In the genomic region with DNA sequence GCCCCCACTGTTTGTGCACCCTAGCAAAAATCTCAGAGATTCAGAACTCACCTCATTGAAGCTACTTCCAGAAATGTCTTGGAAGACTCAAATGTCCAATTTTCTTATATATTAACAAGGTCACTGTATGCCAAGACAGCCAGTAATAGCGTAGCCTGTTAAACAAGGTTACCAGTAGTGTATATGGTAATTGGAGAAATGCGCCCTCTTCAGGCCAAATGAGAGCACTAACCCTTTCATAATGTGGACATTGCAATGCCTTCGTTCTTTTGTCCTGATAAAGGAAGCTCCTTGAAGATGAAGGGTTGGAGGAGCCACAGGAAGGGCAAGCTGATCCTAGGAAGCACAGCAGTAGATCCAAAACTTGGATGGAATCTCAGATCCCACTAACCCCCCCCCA, we compare ENCODE assay signal across 10 mouse cellular contexts. TPM values are rescaled to one million over a fixed set of nuclear protein-coding genes. Genes with fewer than 3 reads are reported as not detected.
DNase-seq lines count a peak whose midpoint lies in the region; ATAC-seq and TF ChIP-seq lines count a peak whose summit lies in the region.
"Had no signal": no experiment of that assay in that cellular context is flagged by ENCODE, and none has a peak within 500 bp of the region (broad histone marks: within the 10 kb centered on the region; RNA-seq: fewer than 3 reads in every experiment).

No protein-coding gene starts in this region.

- H3K4me1 ChIP-seq in hindbrain, postnatal 0 days (ENCODE audit: insufficient read depth, low read length): no peaks in the 10 kb centered on the region
- H3K4me1 ChIP-seq in hindbrain, embryonic 14.5 days (replicated peaks; ENCODE audit: control insufficient read depth, insufficient read depth, low read length): no peaks in the 10 kb centered on the region
- no peaks in the 10 kb centered on the region for H3K4me1 ChIP-seq in thymus, adult 2 months (replicated peaks; ENCODE audit: control insufficient read depth, insufficient read depth, low read length)
- no peaks in the 10 kb centered on the region for H3K4me1 ChIP-seq in neural tube, embryonic 15.5 days
- H3K4me1 ChIP-seq: embryonic facial prominence, embryonic 12.5 days had no signal

- H3K36me3 ChIP-seq in hindbrain, postnatal 0 days (ENCODE audit: insufficient read depth, low read length): no peaks in the 10 kb centered on the region
- H3K36me3 ChIP-seq in hindbrain, embryonic 14.5 days (replicated peaks; ENCODE audit: control insufficient read depth, insufficient read depth): no peaks in the 10 kb centered on the region
- no peaks in the 10 kb centered on the region for H3K36me3 ChIP-seq in thymus, adult 2 months (ENCODE audit: control insufficient read depth, insufficient read depth, low read length)
- H3K36me3 ChIP-seq in splenic B cell, adult 2 months (ENCODE audit: control insufficient read depth, insufficient read depth, low read length, poor library complexity, severe bottlenecking): no peaks in the 10 kb centered on the region
- no peaks in the 10 kb centered on the region for H3K36me3 ChIP-seq in neural tube, embryonic 15.5 days
- H3K36me3 ChIP-seq: embryonic facial prominence, embryonic 12.5 days had no signal

- TF ChIP-seq POLR2A in thymus, adult 2 months (IDR thresholded peaks at IDR 0.05; ENCODE audit: control insufficient read depth, extremely low read depth, insufficient read depth, low read length, poor library complexity): no peak

- DNase-seq in hindbrain, postnatal 0 days (ENCODE audit: low spot score): peak; percentile 69
- no peak for DNase-seq in hindbrain, embryonic 14.5 days (ENCODE audit: low spot score)
- peak; percentile 4 for DNase-seq in thymus, postnatal 0 days (ENCODE audit: low spot score)
- DNase-seq in thymus, adult 2 months: no peak
- DNase-seq in cerebellum, adult 9-10 months: peak; percentile 66
- DNase-seq in splenic B cell, adult 2 months (ENCODE audit: low read depth, low spot score): peak; percentile 73
- no peak for DNase-seq in adrenal gland, postnatal 36 days
- DNase-seq: gastrocnemius, postnatal 36 days had no signal

- H3K27ac ChIP-seq in hindbrain, postnatal 0 days: no peak overlapping the region
- H3K27ac ChIP-seq in hindbrain, embryonic 14.5 days: no peak overlapping the region
- H3K27ac ChIP-seq in thymus, adult 2 months (ENCODE audit: control insufficient read depth, insufficient read depth, low read length): no peak overlapping the region
- no peak overlapping the region for H3K27ac ChIP-seq in neural tube, embryonic 15.5 days (replicated peaks)
- H3K27ac ChIP-seq: embryonic facial prominence, embryonic 12.5 days had no signal

- no peak overlapping the region for H3K4me3 ChIP-seq in hindbrain, postnatal 0 days (ENCODE audit: low read length)
- no peak overlapping the region for H3K4me3 ChIP-seq in hindbrain, embryonic 14.5 days (replicated peaks; ENCODE audit: low read length)
- H3K4me3 ChIP-seq in thymus, adult 2 months (ENCODE audit: control insufficient read depth, insufficient read depth, low read length): no peak overlapping the region
- H3K4me3 ChIP-seq in neural tube, embryonic 15.5 days (replicated peaks): no peak overlapping the region
- H3K4me3 ChIP-seq: embryonic facial prominence, embryonic 12.5 days had no signal

- 44% methylated on average over 3 of the region's 3 CpGs for WGBS in hindbrain, postnatal 0 days
- 43% methylated on average over 3 of the region's 3 CpGs for WGBS in hindbrain, embryonic 14.5 days
- WGBS in thymus, adult 2 months: 31% methylated on average over 3 of the region's 3 CpGs
- whole genome bisulfite sequencing in neural tube, embryonic 15.5 days: 35% methylated on average over 3 of the region's 3 CpGs

- peak; percentile 65 for TF ChIP-seq CTCF in hindbrain, postnatal 0 days (IDR thresholded peaks at IDR 0.05; ENCODE audit: low read depth)
- TF ChIP-seq CTCF in thymus, adult 2 months (IDR thresholded peaks at IDR 0.05; ENCODE audit: borderline replicate concordance, control insufficient read depth, extremely low read depth, insufficient read depth, low read length, poor library complexity): no peak

- no peak for ATAC-seq in hindbrain, postnatal 0 days
- ATAC-seq in hindbrain, embryonic 14.5 days (ENCODE audit: low FRiP score): no peak
- no peak for ATAC-seq in neural tube, embryonic 15.5 days (ENCODE audit: low FRiP score)

- H3K9ac ChIP-seq in hindbrain, postnatal 0 days (replicated peaks; ENCODE audit: low read length): no peak overlapping the region
- no peak overlapping the region for H3K9ac ChIP-seq in hindbrain, embryonic 14.5 days
- H3K9ac ChIP-seq in neural tube, embryonic 15.5 days (replicated peaks): no peak overlapping the region
- H3K9ac ChIP-seq: embryonic facial prominence, embryonic 12.5 days had no signal

- H3K9me3 ChIP-seq in hindbrain, postnatal 0 days (ENCODE audit: low read length): no peaks in the 10 kb centered on the region
- no peaks in the 10 kb centered on the region for H3K9me3 ChIP-seq in hindbrain, embryonic 14.5 days (ENCODE audit: control insufficient read depth, low read length)
- H3K9me3 ChIP-seq in neural tube, embryonic 15.5 days (replicated peaks): no peaks in the 10 kb centered on the region
- H3K9me3 ChIP-seq: embryonic facial prominence, embryonic 12.5 days had no signal

- no peak overlapping the region for H3K4me2 ChIP-seq in hindbrain, postnatal 0 days (ENCODE audit: low read depth, low read length)
- H3K4me2 ChIP-seq in hindbrain, embryonic 14.5 days (replicated peaks): no peak overlapping the region
- H3K4me2 ChIP-seq in neural tube, embryonic 15.5 days: no peak overlapping the region
- H3K4me2 ChIP-seq: embryonic facial prominence, embryonic 12.5 days had no signal

- no peaks in the 10 kb centered on the region for H3K27me3 ChIP-seq in hindbrain, postnatal 0 days (ENCODE audit: insufficient read depth, low read length)
- H3K27me3 ChIP-seq in hindbrain, embryonic 14.5 days (ENCODE audit: control insufficient read depth, insufficient read depth, low read length): no peaks in the 10 kb centered on the region
- no peaks in the 10 kb centered on the region for H3K27me3 ChIP-seq in thymus, adult 2 months (ENCODE audit: control insufficient read depth, insufficient read depth, low read length)
- no peaks in the 10 kb centered on the region for H3K27me3 ChIP-seq in splenic B cell, adult 2 months (ENCODE audit: control insufficient read depth, insufficient read depth, low read length, poor library complexity, severe bottlenecking)
- H3K27me3 ChIP-seq in neural tube, embryonic 15.5 days (replicated peaks): no peaks in the 10 kb centered on the region
- H3K27me3 ChIP-seq: embryonic facial prominence, embryonic 12.5 days had no signal

RNA-seq across cellular contexts. Expression of a gene that starts 7.2 kb away (rescaled TPM):
- 28.1 and 39.9 TPM in 2 replicates for total RNA-seq in hindbrain, postnatal 0 days (2014; rRNA removed)
- 31.5 and 32.2 TPM in 2 replicates for polyA plus RNA-seq in hindbrain, postnatal 0 days (2015; fragmentation: Nextera tagmentation; extraction: Ambion mirVana)
- polyA plus RNA-seq in hindbrain, embryonic 14.5 days (2014; fragmentation: Nextera tagmentation; extraction: Ambion mirVana): 39.7 and 48.1 TPM in 2 replicates
- polyA plus RNA-seq in thymus, postnatal 0 days (2015; fragmentation: Nextera tagmentation; extraction: Ambion mirVana): 0.10 and 0.18 TPM in 2 replicates
- polyA plus RNA-seq in thymus, adult 2 months (2012; rRNA removed): 0.04 and 0.12 TPM in 2 replicates
- polyA plus RNA-seq in neural tube, embryonic 15.5 days (2015; fragmentation: Nextera tagmentation; extraction: Ambion mirVana): 30.0 and 31.5 TPM in 2 replicates
- under 1 TPM; 0.03 to 0.10 TPM for total RNA-seq in adrenal gland, postnatal 36 days (2021)
- total RNA-seq: gastrocnemius, postnatal 36 days had no signal

RNA-seq across cellular contexts. Expression of a gene that starts 42.7 kb away (rescaled TPM):
- total RNA-seq in hindbrain, postnatal 0 days (2014; rRNA removed): 28.7 and 34.0 TPM in 2 replicates
- 35.0 and 37.7 TPM in 2 replicates for polyA plus RNA-seq in hindbrain, postnatal 0 days (2015; fragmentation: Nextera tagmentation; extraction: Ambion mirVana)
- polyA plus RNA-seq in hindbrain, embryonic 14.5 days (2014; fragmentation: Nextera tagmentation; extraction: Ambion mirVana): 29.3 and 29.9 TPM in 2 replicates
- 4.7 and 5.6 TPM in 2 replicates for polyA plus RNA-seq in thymus, postnatal 0 days (2015; fragmentation: Nextera tagmentation; extraction: Ambion mirVana)
- 1.9 and 2.6 TPM in 2 replicates for polyA plus RNA-seq in thymus, adult 2 months (2012; rRNA removed)
- 29.4 and 34.9 TPM in 2 replicates for polyA plus RNA-seq in neural tube, embryonic 15.5 days (2015; fragmentation: Nextera tagmentation; extraction: Ambion mirVana)
- 1 to 10 TPM; 8.4 to 9.8 TPM for total RNA-seq in adrenal gland, postnatal 36 days (2021)

Comparison
In these comparisons a context has a peak if more than half of its experiments do, and no peak if none do; other contexts are left out.
1. DNase-seq: peak in hindbrain, postnatal 0 days (single experiment), thymus, postnatal 0 days (single experiment), cerebellum, adult 9-10 months (single experiment) and splenic B cell, adult 2 months (single experiment); none in hindbrain, embryonic 14.5 days (single experiment), thymus, adult 2 months (single experiment) and adrenal gland, postnatal 36 days (0 of 2).
2. RNA of a gene that starts 7.2 kb away (polyA plus RNA-seq): 39.7 to 48.1 TPM in hindbrain, embryonic 14.5 days, 31.5 to 32.2 TPM in hindbrain, postnatal 0 days and 30.0 to 31.5 TPM in neural tube, embryonic 15.5 days; 0.04 to 0.12 TPM in thymus, adult 2 months and 0.10 to 0.18 TPM in thymus, postnatal 0 days; every median in the first group is over 10 times any median in the second.